Mouse (Mus musculus) lung, embryonic 16.5 days (tissue): ENCODE measurements at regions not wholly inside any gene's neighbourhood (a gene's known extent, or its start where the extent isn't known, plus 50 kb on each side); places are given as distances from the start of the nearest gene placed in this dataset.

ENCODE experiments used
- ATAC-seq: fragments of 200-750 bp; cut with Nextera tagmentation; 2 replicates; pipeline ENCODE4 v1.8.0; 2017; ENCODE audit warnings: low read depth, mild to moderate bottlenecking, moderate library complexity
- H3K27ac ChIP-seq: fragments of 300-500 bp; sonication (generic); 2 replicates; pipeline ENCODE4 v1.5.1; 2014; ENCODE audit warnings: mild to moderate bottlenecking, control low read depth, low read length
- H3K27me3 ChIP-seq: fragments of 300-500 bp; sonication (generic); 2 replicates; pipeline ENCODE4 v1.6.1; 2014; ENCODE audit warnings: low read depth, low read length, mixed read lengths; ENCODE audit not compliant: control insufficient read depth, insufficient read depth
- H3K36me3 ChIP-seq: fragments of 300-500 bp; sonication (generic); 2 replicates; pipeline ENCODE4 v1.6.1; 2014; ENCODE audit warnings: low read length; ENCODE audit not compliant: control insufficient read depth, insufficient read depth
- H3K4me1 ChIP-seq: fragments of 300-500 bp; sonication (generic); replicated peaks from 2 replicates; pipeline ENCODE4 v1.6.1; 2014; ENCODE audit warnings: low read length, mixed read lengths; ENCODE audit not compliant: control insufficient read depth, insufficient read depth
- H3K4me2 ChIP-seq: fragments of 300-500 bp; sonication (generic); 2 replicates; pipeline ENCODE4 v1.6.1; 2014; ENCODE audit warnings: low read depth, low read length, control low read depth
- H3K4me3 ChIP-seq: fragments of 300-500 bp; sonication (generic); 2 replicates; pipeline ENCODE4 v1.5.1; 2014; ENCODE audit warnings: mild to moderate bottlenecking, low read length, control low read depth
- H3K9ac ChIP-seq: fragments of 300-500 bp; sonication (generic); 2 replicates; pipeline ENCODE4 v1.6.1; 2014; ENCODE audit warnings: low read length, control low read depth
- H3K9me3 ChIP-seq: fragments of 300-500 bp; sonication (generic); 2 replicates; pipeline ENCODE4 v1.6.1; 2016; ENCODE audit warnings: low read length; ENCODE audit not compliant: control insufficient read depth
- WGBS: fragments of 180-500 bp; shearing (Covaris S2); extraction: QIAGEN DNeasy Blood & Tissue Kit; methylation state at CpG from one replicate; pipeline ENCODE4 v1.1.7; 2014; 5-methylcytosine and 5-hydroxymethylcytosine counted together

- WGBS = 30% methylated on average over 12 of the region's 12 CpGs
- 0 out of 2 replicates have a peak overlapping the region, but pooled peaks have one; percentile 7 for H3K4me2 ChIP-seq
- H3K9me3 ChIP-seq = no peaks in the 10 kb centered on the region
- H3K27ac ChIP-seq = no peak overlapping the region
- H3K27me3 ChIP-seq = no peaks in the 10 kb centered on the region
- ATAC-seq = peak; percentile 51
- H3K4me1 ChIP-seq = peaks cover 19% of the 10 kb centered on the region
- no peak overlapping the region for H3K4me3 ChIP-seq
- H3K36me3 ChIP-seq = no peaks in the 10 kb centered on the region
- no peak overlapping the region for H3K9ac ChIP-seq
Observed at GRCm38 (mm10) chr11:113121307-113121706, 339.3 kb downstream of the Sox9 start.

- peaks cover 19% of the 10 kb centered on the region for H3K4me1 ChIP-seq
- H3K27me3 ChIP-seq = no peaks in the 10 kb centered on the region
Observed at GRCm38 (mm10) chr11:113122137-113122536, 340.1 kb downstream of the Sox9 start.

GRCm38 (mm10) chr11:113122964-113123363 is 340.9 kb downstream of the Sox9 start:
- Histone ChIP-seq H3K4me3 (no peak overlapping the region), H3K27ac (no peak overlapping the region), H3K4me2 (no peak overlapping the region), H3K27me3 (no peaks in the 10 kb centered on the region), H3K9me3 (no peaks in the 10 kb centered on the region), H3K36me3 (no peaks in the 10 kb centered on the region), H3K4me1 (peaks cover 19% of the 10 kb centered on the region), H3K9ac (no peak overlapping the region)
- 38% methylated on average over 2 of the region's 2 CpGs for WGBS
- ATAC-seq = no peak

More at GRCm38 (mm10) chr11:113122137-113122536, 340.1 kb downstream of the Sox9 start:
- no peaks in the 10 kb centered on the region for H3K36me3 ChIP-seq
- WGBS = 36% methylated on average over 9 of the region's 9 CpGs
- no peaks in the 10 kb centered on the region for H3K9me3 ChIP-seq
- H3K9ac ChIP-seq = no peak overlapping the region
- H3K27ac ChIP-seq = peak overlapping the region; percentile 9; the same call in 1 of the 2 replicates
- ATAC-seq = 0 out of 2 replicates have a peak, but pooled peaks have one; percentile 34
- no peak overlapping the region for H3K4me3 ChIP-seq
- H3K4me2 ChIP-seq = no peak overlapping the region

GRCm38 (mm10) chr11:113125832-113126231 is 343.8 kb downstream of the Sox9 start:
- H3K27ac ChIP-seq = no peak overlapping the region
- no peak overlapping the region for H3K4me2 ChIP-seq
- H3K27me3 ChIP-seq = no peaks in the 10 kb centered on the region
- peaks cover 16% of the 10 kb centered on the region for H3K4me1 ChIP-seq
- H3K9ac ChIP-seq = no peak overlapping the region
- no peaks in the 10 kb centered on the region for H3K36me3 ChIP-seq
- WGBS = 76% methylated on average over 7 of the region's 7 CpGs
- H3K9me3 ChIP-seq = no peaks in the 10 kb centered on the region
- ATAC-seq = no peak
- no peak overlapping the region for H3K4me3 ChIP-seq

- WGBS = 74% methylated on average over 5 of the region's 5 CpGs
- Histone ChIP-seq H3K4me2 (no peak overlapping the region), H3K4me1 (peaks cover 15% of the 10 kb centered on the region), H3K9me3 (no peaks in the 10 kb centered on the region), H3K9ac (no peak overlapping the region), H3K4me3 (no peak overlapping the region), H3K27ac (no peak overlapping the region), H3K27me3 (no peaks in the 10 kb centered on the region), H3K36me3 (no peaks in the 10 kb centered on the region)
- ATAC-seq = no peak
Observed at GRCm38 (mm10) chr11:113129192-113129591, 347.2 kb downstream of the Sox9 start.

GRCm38 (mm10) chr11:113129975-113130374 is 348.0 kb downstream of the Sox9 start:
- WGBS = 90% methylated on average over 7 of the region's 7 CpGs
- H3K36me3 ChIP-seq = no peaks in the 10 kb centered on the region
- H3K9me3 ChIP-seq = no peaks in the 10 kb centered on the region
- no peak overlapping the region for H3K9ac ChIP-seq
- peaks cover 15% of the 10 kb centered on the region for H3K4me1 ChIP-seq
- H3K27me3 ChIP-seq = no peaks in the 10 kb centered on the region
- no peak overlapping the region for H3K4me3 ChIP-seq
- no peak overlapping the region for H3K27ac ChIP-seq
- ATAC-seq = no peak
- no peak overlapping the region for H3K4me2 ChIP-seq

GRCm38 (mm10) chr11:113132078-113133064 is 350.3 kb downstream of the Sox9 start:
- Histone ChIP-seq H3K36me3 (no peaks in the 10 kb centered on the region), H3K4me2 (peak overlapping the region; percentile 42), H3K27me3 (no peaks in the 10 kb centered on the region), H3K9me3 (no peaks in the 10 kb centered on the region), H3K4me3 (0 out of 2 replicates have a peak overlapping the region, but pooled peaks have one; percentile 17), H3K4me1 (peaks cover 15% of the 10 kb centered on the region), H3K27ac (peak overlapping the region; percentile 98), H3K9ac (peak overlapping the region; percentile 45; the same call in 1 of the 2 replicates)
- WGBS = 49% methylated on average over 23 of the region's 23 CpGs
- ATAC-seq = peak; percentile 86

- no peak overlapping the region for H3K9ac ChIP-seq
- peak overlapping the region; percentile 98 for H3K27ac ChIP-seq
- peak overlapping the region; percentile 42; the same call in 1 of the 2 replicates for H3K4me2 ChIP-seq
- no peak for ATAC-seq
- H3K36me3 ChIP-seq = no peaks in the 10 kb centered on the region
- no peak overlapping the region for H3K4me3 ChIP-seq
- 77% methylated on average over 4 of the region's 4 CpGs for WGBS
- H3K4me1 ChIP-seq = peaks cover 15% of the 10 kb centered on the region
- no peaks in the 10 kb centered on the region for H3K9me3 ChIP-seq
- H3K27me3 ChIP-seq = no peaks in the 10 kb centered on the region
Observed at GRCm38 (mm10) chr11:113133407-113133806, 351.4 kb downstream of the Sox9 start.

GRCm38 (mm10) chr11:113135261-113135660 is 353.2 kb downstream of the Sox9 start:
- H3K27ac ChIP-seq = no peak overlapping the region
- H3K9ac ChIP-seq = no peak overlapping the region
- H3K4me2 ChIP-seq = no peak overlapping the region
- H3K4me1 ChIP-seq = peaks cover 15% of the 10 kb centered on the region
- no peaks in the 10 kb centered on the region for H3K36me3 ChIP-seq
- no peaks in the 10 kb centered on the region for H3K27me3 ChIP-seq
- H3K4me3 ChIP-seq = no peak overlapping the region
- ATAC-seq = no peak
- WGBS = 63% methylated on average over 5 of the region's 5 CpGs
- H3K9me3 ChIP-seq = no peaks in the 10 kb centered on the region
